Mouse (Mus musculus) MEL (cell line): ENCODE results near the gene Zfand3. TPM values are rescaled to one million over a fixed set of nuclear protein-coding genes. Genes with fewer than 3 reads are reported as not detected.

ENCODE experiments used
- DNase-seq: peaks from one replicate; pipeline ENCODE4 v3.0.0; 2011; ENCODE audit warnings: low read depth, low spot score
- H3K27ac ChIP-seq: 2 replicates; pipeline ENCODE4 v1.5.1; 2012; ENCODE audit warnings: low read depth, mild to moderate bottlenecking, control low read depth, low read length, moderate library complexity; ENCODE audit not compliant: control insufficient read depth
- H3K27me3 ChIP-seq, 2 experiments: fragments of 150-350 bp in 1 of 2; sonication (generic) in 1 of 2; 2 replicates each; pipeline ENCODE4 v1.6.1; 2012; ENCODE audit warnings: low read length in 2 of 2, mild to moderate bottlenecking in 2 of 2, improper control_type of control experiment in 1 of 2, moderate library complexity in 1 of 2; ENCODE audit not compliant: insufficient read depth in 2 of 2, control insufficient read depth in 1 of 2
- H3K36me3 ChIP-seq, 2 experiments: 2 replicates each; pipeline ENCODE4 v1.6.1; 2012 to 2014; ENCODE audit warnings: low read length in 2 of 2, improper control_type of control experiment in 1 of 2, inconsistent platforms in 1 of 2, mild to moderate bottlenecking in 1 of 2; ENCODE audit not compliant: insufficient read depth in 2 of 2, control insufficient read depth in 1 of 2
- H3K4me1 ChIP-seq, 2 experiments: fragments of 150-350 bp in 1 of 2; sonication (generic) in 1 of 2; 2 replicates each; pipeline ENCODE4 v1.6.1; 2012; ENCODE audit warnings: low read length in 2 of 2, improper control_type of control experiment in 1 of 2, mild to moderate bottlenecking in 1 of 2; ENCODE audit not compliant: insufficient read depth in 2 of 2, control insufficient read depth in 1 of 2
- H3K4me3 ChIP-seq, 2 experiments: fragments of 150-350 bp in 1 of 2; sonication (generic) in 1 of 2; 2 replicates each; pipeline ENCODE4 v1.5.1; 2012; ENCODE audit warnings: low read depth in 2 of 2, low read length in 2 of 2, mild to moderate bottlenecking in 2 of 2, moderate library complexity in 2 of 2, control low read depth in 1 of 2, improper control_type of control experiment in 1 of 2; ENCODE audit not compliant: control insufficient read depth in 1 of 2, insufficient read depth in 1 of 2
- H3K79me2 ChIP-seq: 2 replicates; pipeline ENCODE4 v1.6.1; 2012; ENCODE audit warnings: mild to moderate bottlenecking, low read length, moderate library complexity; ENCODE audit not compliant: control insufficient read depth, poor library complexity, insufficient read depth
- H3K9ac ChIP-seq: 2 replicates; pipeline ENCODE4 v1.6.1; 2012; ENCODE audit warnings: low read depth, mild to moderate bottlenecking, control low read depth, low read length, moderate library complexity; ENCODE audit not compliant: control insufficient read depth, poor library complexity, severe bottlenecking
- H3K9me3 ChIP-seq: fragments of 150-350 bp; sonication (generic); replicated peaks from 2 replicates; pipeline ENCODE4 v1.6.1; 2012; ENCODE audit warnings: mild to moderate bottlenecking, low read length, improper control_type of control experiment, moderate library complexity; ENCODE audit not compliant: insufficient read depth
- BHLHE40 ChIP-seq: IDR thresholded peaks from 2 replicates; pipeline ENCODE4 v1.6.1; 2012; ENCODE audit warnings: low read depth, mild to moderate bottlenecking, inconsistent platforms, low read length, improper control_type of control experiment, borderline replicate concordance
- CHD2 ChIP-seq: IDR thresholded peaks from 2 replicates; pipeline ENCODE4 v1.6.1; 2011; ENCODE audit warnings: low read length, improper control_type of control experiment
- CTCF ChIP-seq, 3 experiments: IDR thresholded peaks in 2 of 3; conservative IDR thresholded peaks in 1 of 3; 2 replicates each; pipeline ENCODE4 v1.5.1; 2011 to 2012; ENCODE audit warnings: low read length in 3 of 3, low read depth in 2 of 3, mild to moderate bottlenecking in 2 of 3, improper control_type of control experiment in 1 of 3, inconsistent platforms in 1 of 3, mixed read lengths in 1 of 3, moderate library complexity in 1 of 3; ENCODE audit not compliant: control insufficient read depth in 1 of 3, insufficient read depth in 1 of 3, poor library complexity in 1 of 3, severe bottlenecking in 1 of 3
- ELF1 ChIP-seq: IDR thresholded peaks from 2 replicates; pipeline ENCODE4 v1.6.1; 2014; ENCODE audit warnings: low read depth, mild to moderate bottlenecking, inconsistent platforms, low read length, improper control_type of control experiment, moderate library complexity
- ETS1 ChIP-seq: IDR thresholded peaks from 2 replicates; pipeline ENCODE4 v1.6.1; 2012; ENCODE audit warnings: low read depth, mild to moderate bottlenecking, inconsistent platforms, low read length, improper control_type of control experiment, moderate library complexity
- GABPA ChIP-seq: IDR thresholded peaks from 2 replicates; pipeline ENCODE4 v1.6.1; 2012; ENCODE audit warnings: low read depth, mild to moderate bottlenecking, inconsistent platforms, low read length, improper control_type of control experiment, moderate library complexity
- HCFC1 ChIP-seq: IDR thresholded peaks from 2 replicates; pipeline ENCODE4 v1.6.1; 2012; ENCODE audit warnings: low read depth, mild to moderate bottlenecking, inconsistent platforms, low read length, improper control_type of control experiment, moderate library complexity
- JUND ChIP-seq: IDR thresholded peaks from 2 replicates; pipeline ENCODE4 v1.6.1; 2011; ENCODE audit warnings: low read depth, mild to moderate bottlenecking, improper control_type of control experiment, low read length
- KAT2A ChIP-seq: conservative IDR thresholded peaks from 2 replicates; pipeline ENCODE4 v1.6.1; 2012; ENCODE audit warnings: low read depth, low read length, improper control_type of control experiment, inconsistent platforms
- MAFK ChIP-seq: IDR thresholded peaks from 2 replicates; pipeline ENCODE4 v1.6.1; 2011; ENCODE audit warnings: low read depth, mild to moderate bottlenecking, low read length, improper control_type of control experiment, borderline replicate concordance
- MAX ChIP-seq: IDR thresholded peaks from 2 replicates; pipeline ENCODE4 v1.6.1; 2011; ENCODE audit warnings: low read length, improper control_type of control experiment
- MAZ ChIP-seq: IDR thresholded peaks from 2 replicates; pipeline ENCODE4 v1.6.1; 2012; ENCODE audit warnings: low read depth, mild to moderate bottlenecking, inconsistent platforms, low read length, improper control_type of control experiment
- MEF2A ChIP-seq: IDR thresholded peaks from 2 replicates; pipeline ENCODE4 v1.6.1; 2014; ENCODE audit warnings: low read depth, mild to moderate bottlenecking, inconsistent platforms, low read length, improper control_type of control experiment; ENCODE audit not compliant: poor library complexity, insufficient replicate concordance, severe bottlenecking; ENCODE audit errors: extremely low read depth
- MXI1 ChIP-seq: IDR thresholded peaks from 2 replicates; pipeline ENCODE4 v1.6.1; 2011; ENCODE audit warnings: mild to moderate bottlenecking, low read depth, low read length, improper control_type of control experiment
- MYC ChIP-seq: IDR thresholded peaks from 2 replicates; pipeline ENCODE4 v1.6.1; 2011; ENCODE audit warnings: low read depth, mild to moderate bottlenecking, low read length, improper control_type of control experiment, moderate library complexity
- NRF1 ChIP-seq: IDR thresholded peaks from 2 replicates; pipeline ENCODE4 v1.6.1; 2014; ENCODE audit warnings: low read depth, mild to moderate bottlenecking, inconsistent platforms, low read length, improper control_type of control experiment, moderate library complexity; ENCODE audit not compliant: poor library complexity, insufficient read depth, severe bottlenecking
- POLR2A ChIP-seq, 2 experiments: IDR thresholded peaks; 2 replicates each; pipeline ENCODE4 v1.6.1; 2011 to 2012; ENCODE audit warnings: low read length in 2 of 2, mild to moderate bottlenecking in 2 of 2, control low read depth in 1 of 2, improper control_type of control experiment in 1 of 2, low read depth in 1 of 2, moderate library complexity in 1 of 2; ENCODE audit not compliant: control insufficient read depth in 1 of 2, insufficient read depth in 1 of 2, poor library complexity in 1 of 2
- POLR2AphosphoS5 ChIP-seq: IDR thresholded peaks from 2 replicates; pipeline ENCODE4 v1.6.1; 2012; ENCODE audit warnings: low read depth, borderline replicate concordance, mild to moderate bottlenecking, inconsistent platforms, low read length, moderate library complexity, mixed read lengths
- RAD21 ChIP-seq: IDR thresholded peaks from 2 replicates; pipeline ENCODE4 v1.6.1; 2011; ENCODE audit warnings: mild to moderate bottlenecking, low read depth, low read length, improper control_type of control experiment
- TCF12 ChIP-seq: IDR thresholded peaks from 2 replicates; pipeline ENCODE4 v1.6.1; 2014; ENCODE audit warnings: low read depth, mild to moderate bottlenecking, inconsistent platforms, low read length, improper control_type of control experiment, moderate library complexity
- UBTF ChIP-seq: IDR thresholded peaks from 2 replicates; pipeline ENCODE4 v1.6.1; 2012; ENCODE audit warnings: low read depth, mild to moderate bottlenecking, inconsistent platforms, low read length, improper control_type of control experiment, moderate library complexity, borderline replicate concordance; ENCODE audit not compliant: insufficient read depth
- USF1 ChIP-seq: IDR thresholded peaks from 2 replicates; pipeline ENCODE4 v1.6.1; 2014; ENCODE audit warnings: low read depth, mild to moderate bottlenecking, inconsistent platforms, low read length, improper control_type of control experiment, moderate library complexity
- USF2 ChIP-seq, 2 experiments: IDR thresholded peaks; 2 replicates each; pipeline ENCODE4 v1.6.1; 2011 to 2012; ENCODE audit warnings: improper control_type of control experiment in 2 of 2, low read length in 2 of 2, borderline replicate concordance in 1 of 2, inconsistent platforms in 1 of 2, low read depth in 1 of 2, mild to moderate bottlenecking in 1 of 2; ENCODE audit not compliant: insufficient read depth in 1 of 2
- ZKSCAN1 ChIP-seq: IDR thresholded peaks from 2 replicates; pipeline ENCODE4 v1.6.1; 2012; ENCODE audit warnings: low read depth, mild to moderate bottlenecking, inconsistent platforms, low read length, improper control_type of control experiment, moderate library complexity
- ZNF384 ChIP-seq: IDR thresholded peaks from 2 replicates; pipeline ENCODE4 v1.6.1; 2012; ENCODE audit warnings: low read depth, mild to moderate bottlenecking, inconsistent platforms, low read length, improper control_type of control experiment
- polyA plus RNA-seq, 2 experiments: library from polyadenylated mRNA; stranded (reverse) in 1 of 2; unstranded in 1 of 2; fragments of >175 nt in 1 of 2; fragments of >200 nt in 1 of 2; gene quantifications; 2 replicates each; pipeline versions ENCODE4 v1.2.1 to v1.2.4; 2012; ENCODE audit warnings: low replicate concordance in 2 of 2, low read depth in 1 of 2; ENCODE audit not compliant: insufficient read length in 2 of 2, insufficient read depth in 1 of 2, missing spikeins in 1 of 2
- total RNA-seq: library from RNA; depleted of rRNA; stranded (reverse); fragments of 300-350 nt; gene quantifications from 2 replicates; pipeline ENCODE4 v1.2.3, GENCODE M21; 2012

Zfand3 gene
- total and polyA plus RNA-seq, 3 experiments: 28.3 to 48.8 TPM; not detected in 1

DNA sequence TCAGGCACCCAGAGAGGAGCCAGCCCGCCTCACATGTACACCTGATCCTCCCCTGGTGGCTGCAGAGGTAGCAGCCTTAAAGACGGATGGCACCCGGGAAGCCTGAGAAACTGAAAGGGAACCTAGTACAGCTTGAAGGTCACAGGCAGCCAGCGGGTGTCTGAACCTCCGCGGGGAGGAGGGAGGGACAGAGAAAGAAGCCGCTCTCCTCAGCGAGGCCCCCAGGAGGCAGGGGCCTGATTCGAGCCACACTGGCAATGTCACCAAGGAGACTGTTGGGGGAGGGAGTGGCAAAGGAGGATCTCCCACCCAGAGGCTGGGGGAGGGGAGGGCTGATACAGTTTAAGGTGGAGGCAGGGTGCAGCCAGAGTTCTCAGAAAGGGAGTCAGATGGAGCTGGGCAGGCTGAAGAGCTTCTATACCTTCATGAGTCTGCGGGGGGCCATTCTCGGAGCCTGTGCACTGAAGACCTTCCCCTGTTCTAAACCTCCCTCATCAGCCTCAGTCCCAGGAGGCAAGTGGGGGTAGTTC, 40.7 kb upstream of the Zfand3 start:
- H3K9me3 ChIP-seq: no peaks in the 10 kb centered on the region
- no peak overlapping the region for H3K4me3 ChIP-seq
- H3K79me2 ChIP-seq: no peaks in the 10 kb centered on the region
- no peak overlapping the region for H3K9ac ChIP-seq
- no peak overlapping the region for H3K27ac ChIP-seq
- DNase-seq: no peak
- TF ChIP-seq MYC (no peak), CHD2 (no peak), BHLHE40 (no peak), MXI1 (no peak), JUND (no peak), USF1 (no peak), HCFC1 (no peak), CTCF (IDR thresholded peaks at IDR 0.05 in 2 of 3, conservative IDR thresholded peaks at IDR 0.05 in 1 of 3; ENCODE audit: control insufficient read depth in 1 of 3, insufficient read depth in 1 of 3, low read depth in 2 of 3, low read length in 3 of 3, poor library complexity in 1 of 3, severe bottlenecking in 1 of 3) (no peak), MAX (no peak), RAD21 (no peak), ZKSCAN1 (no peak), UBTF (no peak), ELF1 (no peak), POLR2AphosphoS5 (no peak), NRF1 (no peak)
- H3K27me3 ChIP-seq: no peaks in the 10 kb centered on the region; a peak in 1 of 4 replicates
- H3K4me1 ChIP-seq: no peaks in the 10 kb centered on the region
- H3K36me3 ChIP-seq: no peaks in the 10 kb centered on the region

DNA sequence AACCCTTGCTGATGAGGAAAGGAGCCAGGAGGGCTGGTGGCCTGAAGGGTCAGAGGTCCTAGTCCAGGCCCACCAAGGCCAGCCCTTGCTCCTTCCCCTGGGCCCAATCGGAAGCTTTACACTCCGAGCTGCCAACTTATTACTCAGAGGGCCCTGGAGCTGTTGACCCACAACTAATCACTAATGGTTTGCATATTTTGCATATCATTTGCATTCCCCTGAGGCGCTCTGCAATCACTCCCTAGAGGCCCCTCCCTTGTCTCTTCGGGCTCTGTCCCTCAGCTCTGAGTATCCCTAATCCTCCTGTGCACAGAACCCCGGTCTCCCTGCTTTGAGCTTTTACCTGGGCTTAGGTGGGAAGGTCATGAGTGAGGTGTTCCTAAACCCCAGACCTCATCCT, 39.0 kb upstream of the Zfand3 start:
- Histone ChIP-seq H3K27me3 (no peaks in the 10 kb centered on the region), H3K4me3 (no peak overlapping the region), H3K9ac (no peak overlapping the region), H3K9me3 (no peaks in the 10 kb centered on the region), H3K4me1 (no peaks in the 10 kb centered on the region), H3K36me3 (no peaks in the 10 kb centered on the region), H3K27ac (no peak overlapping the region), H3K79me2 (no peaks in the 10 kb centered on the region)
- DNase-seq: no peak
- TF ChIP-seq CHD2 (no peak), ZKSCAN1 (no peak), USF2 (IDR thresholded peaks at IDR 0.05; ENCODE audit: borderline replicate concordance in 1 of 2, insufficient read depth in 1 of 2, low read depth in 1 of 2, low read length in 2 of 2) (no peak), TCF12 (no peak), GABPA (no peak), MAZ (no peak), MXI1 (no peak), ELF1 (no peak), MAX (no peak), ZNF384 (no peak), HCFC1 (no peak), MAFK (no peak), MEF2A (no peak), KAT2A (no peak), POLR2A (IDR thresholded peaks at IDR 0.05; ENCODE audit: control insufficient read depth in 1 of 2, insufficient read depth in 1 of 2, low read depth in 1 of 2, low read length in 2 of 2, poor library complexity in 1 of 2) (no peak), CTCF (IDR thresholded peaks at IDR 0.05 in 2 of 3, conservative IDR thresholded peaks at IDR 0.05 in 1 of 3; ENCODE audit: control insufficient read depth in 1 of 3, insufficient read depth in 1 of 3, low read depth in 2 of 3, low read length in 3 of 3, poor library complexity in 1 of 3, severe bottlenecking in 1 of 3) (no peak), BHLHE40 (no peak), ETS1 (no peak)
